Mouse (Mus musculus): ENCODE measurements around the gene Elk4.

The Elk4 gene

GRCm38 (mm10) chr1:132019876-132020275 is 12.5 kb downstream of the Elk4 start:
- no peak for DNase-seq

GRCm38 (mm10) chr1:132022107-132022506 is 14.7 kb downstream of the Elk4 start:
- DNase-seq = no peak

- no peak for DNase-seq
Measured at GRCm38 (mm10) chr1:132026925-132027646, 19.7 kb downstream of the Elk4 start.

- no peak for DNase-seq
Measured at GRCm38 (mm10) chr1:132027978-132028377, 20.6 kb downstream of the Elk4 start.

GRCm38 (mm10) chr1:132028413-132028812 is 21.0 kb downstream of the Elk4 start:
- DNase-seq = no peak

- DNase-seq = no peak
Measured at GRCm38 (mm10) chr1:132030574-132030973, 23.2 kb downstream of the Elk4 start.

- no peak for DNase-seq
Measured at GRCm38 (mm10) chr1:132032172-132032571, 24.8 kb downstream of the Elk4 start.

- no peak for DNase-seq
Measured at GRCm38 (mm10) chr1:132037746-132038145, 30.3 kb downstream of the Elk4 start.

- no peak for DNase-seq
Measured at GRCm38 (mm10) chr1:132038753-132039152, 31.3 kb downstream of the Elk4 start.

GRCm38 (mm10) chr1:132040201-132040621 is 32.8 kb downstream of the Elk4 start:
- DNase-seq = no peak

GRCm38 (mm10) chr1:132043759-132044158 is 36.4 kb downstream of the Elk4 start:
- DNase-seq = peak; percentile 63

GRCm38 (mm10) chr1:132046143-132046735 is 38.8 kb downstream of the Elk4 start:
- peak; percentile 21 for DNase-seq

- no peak for DNase-seq
Measured at GRCm38 (mm10) chr1:132051746-132052145, 44.3 kb downstream of the Elk4 start.

- no peak for DNase-seq
Measured at GRCm38 (mm10) chr1:132054387-132054786, 47.0 kb downstream of the Elk4 start.

- no peak for DNase-seq
Measured at GRCm38 (mm10) chr1:132055054-132055664, 47.8 kb downstream of the Elk4 start.

GRCm38 (mm10) chr1:132058558-132058957 is 51.2 kb downstream of the Elk4 start:
- DNase-seq = no peak

GRCm38 (mm10) chr1:132060036-132060769 is 52.8 kb downstream of the Elk4 start:
- DNase-seq = no peak

GRCm38 (mm10) chr1:132061750-132062541 is 54.5 kb downstream of the Elk4 start:
- DNase-seq = no peak

GRCm38 (mm10) chr1:132063096-132063495 is 55.7 kb downstream of the Elk4 start:
- DNase-seq = no peak

GRCm38 (mm10) chr1:132065001-132065400 is 57.6 kb downstream of the Elk4 start:
- peak; percentile 64 for DNase-seq

GRCm38 (mm10) chr1:132065475-132066172 is 58.2 kb downstream of the Elk4 start:
- peak; percentile 60 for DNase-seq
